25 mouse cellular contexts compared by ENCODE assay signal in genomic region chr2:35776935-35777334, GRCm38 (mm10).
DNase-seq lines count a peak whose midpoint lies in the region; ATAC-seq lines count a peak whose summit lies in the region.
"Had no signal": no experiment of that assay in that cellular context is flagged by ENCODE, and none has a peak within 500 bp of the region (broad histone marks: within the 10 kb centered on the region; RNA-seq: fewer than 3 reads in every experiment).

No protein-coding gene starts in this region.

- no peak overlapping the region for H3K4me2 ChIP-seq in embryonic facial prominence, embryonic 15.5 days (replicated peaks)
- H3K4me2 ChIP-seq in heart, embryonic 16.5 days (ENCODE audit: low read depth, low read length): peak overlapping the region; percentile 35
- H3K4me2 ChIP-seq: embryonic facial prominence, embryonic 13.5 days; hindbrain, embryonic 13.5 days; kidney, embryonic 15.5 days; neural tube, embryonic 13.5 days had no signal

- no peaks in the 10 kb centered on the region for H3K36me3 ChIP-seq in embryonic facial prominence, embryonic 15.5 days
- H3K36me3 ChIP-seq in embryonic facial prominence, embryonic 10.5 days (replicated peaks): no peaks in the 10 kb centered on the region
- H3K36me3 ChIP-seq in heart, embryonic 10.5 days: no peaks in the 10 kb centered on the region
- no peaks in the 10 kb centered on the region for H3K36me3 ChIP-seq in heart, embryonic 16.5 days (ENCODE audit: control insufficient read depth, insufficient read depth)
- H3K36me3 ChIP-seq: embryonic facial prominence, embryonic 13.5 days; hindbrain, embryonic 13.5 days; kidney, embryonic 15.5 days; midbrain, embryonic 10.5 days; neural tube, embryonic 13.5 days had no signal

- H3K9me3 ChIP-seq in embryonic facial prominence, embryonic 15.5 days (replicated peaks): no peaks in the 10 kb centered on the region
- H3K9me3 ChIP-seq in embryonic facial prominence, embryonic 10.5 days: no peaks in the 10 kb centered on the region
- no peaks in the 10 kb centered on the region for H3K9me3 ChIP-seq in heart, embryonic 10.5 days
- H3K9me3 ChIP-seq in heart, embryonic 16.5 days (replicated peaks; ENCODE audit: control insufficient read depth, low read length): no peaks in the 10 kb centered on the region
- H3K9me3 ChIP-seq: embryonic facial prominence, embryonic 13.5 days; hindbrain, embryonic 13.5 days; kidney, embryonic 15.5 days; midbrain, embryonic 10.5 days; neural tube, embryonic 13.5 days had no signal

- H3K27ac ChIP-seq in embryonic facial prominence, embryonic 15.5 days (replicated peaks): no peak overlapping the region
- no peak overlapping the region for H3K27ac ChIP-seq in embryonic facial prominence, embryonic 10.5 days (replicated peaks)
- H3K27ac ChIP-seq in heart, embryonic 10.5 days: peak overlapping the region; percentile 52; the same call in 1 of the 2 replicates
- H3K27ac ChIP-seq in heart, embryonic 16.5 days (ENCODE audit: low read length): peak overlapping the region; percentile 85
- H3K27ac ChIP-seq: embryonic facial prominence, embryonic 13.5 days; hindbrain, embryonic 13.5 days; kidney, embryonic 15.5 days; midbrain, embryonic 10.5 days; neural tube, embryonic 13.5 days had no signal

- DNase-seq in embryonic facial prominence, embryonic 10.5 days (ENCODE audit: low spot score): no peak
- no peak for DNase-seq in heart, embryonic 10.5 days (ENCODE audit: low spot score)
- DNase-seq in heart, adult 8-10 months (ENCODE audit: low spot score): no peak
- DNase-seq in heart, postnatal 4 days: no peak
- DNase-seq in right cerebral cortex, adult 18-20 months: peak; percentile 39
- DNase-seq in right cerebral cortex, adult 2 months (ENCODE audit: low spot score in 2 of 2): no peak
- DNase-seq: adrenal gland, postnatal 10 days; cerebellum, adult 2 months; gastrocnemius, postnatal 14 days; heart, postnatal 14 days; kidney, adult 11 months; kidney, postnatal 36 days; layer of hippocampus, postnatal 36 days; lung, postnatal 4 days; retina, postnatal 1 day; spleen, adult 18-20 months had no signal

- no peaks in the 10 kb centered on the region for H3K27me3 ChIP-seq in embryonic facial prominence, embryonic 15.5 days
- H3K27me3 ChIP-seq in embryonic facial prominence, embryonic 10.5 days (replicated peaks; ENCODE audit: low read depth, poor library complexity, severe bottlenecking): no peaks in the 10 kb centered on the region; the same call in 1 of the 2 replicates
- 0 out of 2 replicates have a peak, but pooled peaks cover 8% of the 10 kb centered on the region for H3K27me3 ChIP-seq in heart, embryonic 10.5 days (ENCODE audit: insufficient read depth, poor library complexity, severe bottlenecking)
- no peaks in the 10 kb centered on the region for H3K27me3 ChIP-seq in heart, embryonic 16.5 days (ENCODE audit: control insufficient read depth, insufficient read depth, low read length)
- H3K27me3 ChIP-seq: embryonic facial prominence, embryonic 13.5 days; hindbrain, embryonic 13.5 days; kidney, embryonic 15.5 days; neural tube, embryonic 13.5 days had no signal

- no peak overlapping the region for H3K9ac ChIP-seq in embryonic facial prominence, embryonic 15.5 days
- peak overlapping the region; percentile 32; the same call in 1 of the 2 replicates for H3K9ac ChIP-seq in heart, embryonic 16.5 days (ENCODE audit: low read length)
- H3K9ac ChIP-seq: embryonic facial prominence, embryonic 13.5 days; hindbrain, embryonic 13.5 days; kidney, embryonic 15.5 days; neural tube, embryonic 13.5 days had no signal

- ATAC-seq in embryonic facial prominence, embryonic 15.5 days (ENCODE audit: insufficient number of reproducible peaks, low FRiP score, low TSS enrichment, low read depth): peak; percentile 47; the same call in 1 of the 2 replicates
- no peak for ATAC-seq in heart, embryonic 16.5 days (replicated peaks; ENCODE audit: extremely low read depth, insufficient read depth, low FRiP score)
- ATAC-seq: midbrain, embryonic 16.5 days had no signal

- H3K4me3 ChIP-seq in embryonic facial prominence, embryonic 15.5 days (replicated peaks): no peak overlapping the region
- H3K4me3 ChIP-seq in embryonic facial prominence, embryonic 10.5 days: no peak overlapping the region
- H3K4me3 ChIP-seq in heart, embryonic 10.5 days: no peak overlapping the region
- H3K4me3 ChIP-seq in heart, embryonic 16.5 days (ENCODE audit: low read length): peak overlapping the region; percentile 14; the same call in 1 of the 2 replicates
- H3K4me3 ChIP-seq: embryonic facial prominence, embryonic 13.5 days; hindbrain, embryonic 13.5 days; kidney, embryonic 15.5 days; midbrain, embryonic 10.5 days; myocyte; neural tube, embryonic 13.5 days had no signal

- WGBS in embryonic facial prominence, embryonic 15.5 days: 49% methylated on average over 9 of the region's 9 CpGs
- WGBS in embryonic facial prominence, embryonic 10.5 days: 86% methylated on average over 9 of the region's 9 CpGs
- 74% methylated on average over 9 of the region's 9 CpGs for WGBS in heart, embryonic 10.5 days
- WGBS in heart, embryonic 16.5 days: 69% methylated on average over 9 of the region's 9 CpGs

- H3K4me1 ChIP-seq in embryonic facial prominence, embryonic 15.5 days: peaks cover 8% of the 10 kb centered on the region; the same call in 1 of the 2 replicates
- H3K4me1 ChIP-seq in embryonic facial prominence, embryonic 10.5 days: peaks cover 3% of the 10 kb centered on the region; the same call in 1 of the 2 replicates
- H3K4me1 ChIP-seq in heart, embryonic 10.5 days: peaks cover 40% of the 10 kb centered on the region
- peaks cover 26% of the 10 kb centered on the region for H3K4me1 ChIP-seq in heart, embryonic 16.5 days (ENCODE audit: control insufficient read depth, insufficient read depth, low read length)
- H3K4me1 ChIP-seq: kidney, embryonic 15.5 days had no signal

Comparison
In these comparisons a context has a peak if more than half of its experiments do, and no peak if none do; other contexts are left out.
1. H3K27ac ChIP-seq: peak in heart, embryonic 10.5 days (single experiment) and heart, embryonic 16.5 days (single experiment); none in embryonic facial prominence, embryonic 15.5 days (single experiment) and embryonic facial prominence, embryonic 10.5 days (single experiment).